In genomic region chr5:123136361-123137043, GRCm38 (mm10) we compare ENCODE assay signal across 8 mouse cellular contexts. TPM values are rescaled to one million over a fixed set of nuclear protein-coding genes. Genes with fewer than 3 reads are reported as not detected.
DNase-seq lines count a peak whose midpoint lies in the region; ATAC-seq and TF ChIP-seq lines count a peak whose summit lies in the region.

No protein-coding gene starts in this region.

- peak; percentile 83 to 86 for DNase-seq in frontal cortex, adult 2 months (ENCODE audit: extremely low spot score in 1 of 2, low spot score in 1 of 2)
- DNase-seq in embryonic facial prominence, embryonic 11.5 days (ENCODE audit: low spot score): peak; percentile 81
- DNase-seq in kidney, adult 18-20 months: peak; percentile 95
- peak; percentile 92 for DNase-seq in limb, embryonic 14.5 days (ENCODE audit: low spot score)

- H3K4me1 ChIP-seq in embryonic facial prominence, embryonic 11.5 days (ENCODE audit: control insufficient read depth, insufficient read depth, low read length): peaks cover 21% of the 10 kb centered on the region
- H3K4me1 ChIP-seq in limb, embryonic 14.5 days (ENCODE audit: control insufficient read depth, insufficient read depth, low read length): peaks cover 64% of the 10 kb centered on the region
- peaks cover 64% of the 10 kb centered on the region for H3K4me1 ChIP-seq in midbrain, embryonic 15.5 days
- peaks cover 60% of the 10 kb centered on the region for H3K4me1 ChIP-seq in stomach, embryonic 15.5 days

- H3K27me3 ChIP-seq in embryonic facial prominence, embryonic 11.5 days (ENCODE audit: control insufficient read depth, insufficient read depth, low read length): no peaks in the 10 kb centered on the region
- no peaks in the 10 kb centered on the region for H3K27me3 ChIP-seq in limb, embryonic 14.5 days (ENCODE audit: control insufficient read depth, insufficient read depth, low read length)
- H3K27me3 ChIP-seq in midbrain, embryonic 15.5 days (replicated peaks): no peaks in the 10 kb centered on the region
- H3K27me3 ChIP-seq in stomach, embryonic 15.5 days (replicated peaks): no peaks in the 10 kb centered on the region

- WGBS in embryonic facial prominence, embryonic 11.5 days: 0% methylated on average over 13 of the region's 13 CpGs
- WGBS in limb, embryonic 14.5 days: 2% methylated on average over 13 of the region's 13 CpGs
- under 1% methylated on average over 13 of the region's 13 CpGs for WGBS in midbrain, embryonic 15.5 days
- WGBS in stomach, embryonic 15.5 days: under 1% methylated on average over 13 of the region's 13 CpGs

- H3K4me2 ChIP-seq in embryonic facial prominence, embryonic 11.5 days (ENCODE audit: low read depth, low read length): peak overlapping the region; percentile 92
- H3K4me2 ChIP-seq in limb, embryonic 14.5 days (replicated peaks; ENCODE audit: low read depth, low read length, severe bottlenecking): peak overlapping the region; percentile 100
- H3K4me2 ChIP-seq in midbrain, embryonic 15.5 days: peak overlapping the region; percentile 99
- peak overlapping the region; percentile 87 for H3K4me2 ChIP-seq in stomach, embryonic 15.5 days

- peak overlapping the region; percentile 100 for H3K27ac ChIP-seq in embryonic facial prominence, embryonic 11.5 days (replicated peaks; ENCODE audit: low read depth, low read length)
- H3K27ac ChIP-seq in limb, embryonic 14.5 days (replicated peaks; ENCODE audit: low read depth, low read length): peak overlapping the region; percentile 100
- peak overlapping the region; percentile 100 for H3K27ac ChIP-seq in midbrain, embryonic 15.5 days
- H3K27ac ChIP-seq in stomach, embryonic 15.5 days: peak overlapping the region; percentile 100

- no peak for TF ChIP-seq POLR2A in limb, embryonic 14.5 days (IDR thresholded peaks at IDR 0.05; ENCODE audit: borderline replicate concordance, extremely low read depth, insufficient read depth, insufficient read length)

- H3K4me3 ChIP-seq in embryonic facial prominence, embryonic 11.5 days (ENCODE audit: low read depth, low read length): peak overlapping the region; percentile 98
- peak overlapping the region; percentile 93 for H3K4me3 ChIP-seq in limb, embryonic 14.5 days (replicated peaks; ENCODE audit: low read length)
- peak overlapping the region; percentile 94 for H3K4me3 ChIP-seq in midbrain, embryonic 15.5 days
- peak overlapping the region; percentile 60 for H3K4me3 ChIP-seq in stomach, embryonic 15.5 days (replicated peaks)

- H3K9ac ChIP-seq in embryonic facial prominence, embryonic 11.5 days (replicated peaks; ENCODE audit: low read length): peak overlapping the region; percentile 100
- H3K9ac ChIP-seq in limb, embryonic 14.5 days (ENCODE audit: low read depth, low read length, severe bottlenecking): peak overlapping the region; percentile 99
- H3K9ac ChIP-seq in midbrain, embryonic 15.5 days: peak overlapping the region; percentile 98
- peak overlapping the region; percentile 88; the same call in 1 of the 2 replicates for H3K9ac ChIP-seq in stomach, embryonic 15.5 days

- no peaks in the 10 kb centered on the region for H3K36me3 ChIP-seq in embryonic facial prominence, embryonic 11.5 days (replicated peaks; ENCODE audit: control insufficient read depth, insufficient read depth, low read depth, low read length)
- peaks cover 31% of the 10 kb centered on the region for H3K36me3 ChIP-seq in limb, embryonic 14.5 days (ENCODE audit: control insufficient read depth, insufficient read depth, low read length)
- no peaks in the 10 kb centered on the region for H3K36me3 ChIP-seq in midbrain, embryonic 15.5 days (replicated peaks)
- H3K36me3 ChIP-seq in stomach, embryonic 15.5 days: no peaks in the 10 kb centered on the region

- ATAC-seq in frontal cortex, adult (ENCODE audit: low TSS enrichment): no peak
- ATAC-seq in embryonic facial prominence, embryonic 11.5 days (replicated peaks; ENCODE audit: insufficient number of reproducible peaks, low FRiP score, low TSS enrichment, low read depth): no peak
- ATAC-seq in granulocyte monocyte progenitor cell, adult 5-6 weeks (replicated peaks; ENCODE audit: poor library complexity, severe bottlenecking): peak; percentile 18
- ATAC-seq in limb, embryonic 14.5 days (ENCODE audit: low FRiP score, low read depth): peak; percentile 10; the same call in 1 of the 2 replicates
- ATAC-seq in midbrain, embryonic 15.5 days (replicated peaks): peak; percentile 15; the same call in 1 of the 2 replicates
- ATAC-seq in stomach, embryonic 15.5 days (ENCODE audit: insufficient read depth, low FRiP score, low read depth): peak; percentile 69

- H3K9me3 ChIP-seq in embryonic facial prominence, embryonic 11.5 days (replicated peaks; ENCODE audit: control insufficient read depth, low read length): no peaks in the 10 kb centered on the region
- no peaks in the 10 kb centered on the region for H3K9me3 ChIP-seq in limb, embryonic 14.5 days (ENCODE audit: control insufficient read depth, low read length)
- H3K9me3 ChIP-seq in midbrain, embryonic 15.5 days: no peaks in the 10 kb centered on the region
- H3K9me3 ChIP-seq in stomach, embryonic 15.5 days: no peaks in the 10 kb centered on the region

RNA-seq across cellular contexts. Expression of gene Rhof, which starts 4.0 kb away (rescaled TPM):
- 37.7 and 43.4 TPM in 2 replicates for polyA plus RNA-seq in frontal cortex, adult 2 months (2012; rRNA removed)
- 1.6 and 2.0 TPM in 2 replicates for polyA plus RNA-seq in embryonic facial prominence, embryonic 11.5 days (2014; fragmentation: Nextera tagmentation; extraction: Ambion mirVana)
- total RNA-seq in granulocyte monocyte progenitor cell, adult 5-6 weeks (2014; fragmentation: Nextera tagmentation): 1.5 TPM in 1 of 2 replicates, not detected in the other
- 0.26 and 1.6 TPM in 2 replicates for total RNA-seq in granulocyte monocyte progenitor cell, adult 5-6 weeks (2017)
- polyA plus RNA-seq in limb, embryonic 14.5 days (2012; rRNA removed): 5.8 and 6.6 TPM in 2 replicates
- polyA plus RNA-seq in limb, embryonic 14.5 days (2014; fragmentation: Nextera tagmentation; extraction: Ambion mirVana): 3.9 and 4.9 TPM in 2 replicates
- polyA plus RNA-seq in midbrain, embryonic 15.5 days (2015; fragmentation: Nextera tagmentation; extraction: Ambion mirVana): 12.2 and 13.4 TPM in 2 replicates
- polyA plus RNA-seq in stomach, embryonic 15.5 days (2015; fragmentation: Nextera tagmentation; extraction: Ambion mirVana): 1.9 and 2.3 TPM in 2 replicates

RNA-seq across cellular contexts. Expression of gene Setd1b, which starts 5.5 kb away (rescaled TPM):
- polyA plus RNA-seq in frontal cortex, adult 2 months (2012; rRNA removed): 12.7 and 13.1 TPM in 2 replicates
- 9.6 and 9.8 TPM in 2 replicates for polyA plus RNA-seq in embryonic facial prominence, embryonic 11.5 days (2014; fragmentation: Nextera tagmentation; extraction: Ambion mirVana)
- 29.5 and 37.5 TPM in 2 replicates for total RNA-seq in granulocyte monocyte progenitor cell, adult 5-6 weeks (2014; fragmentation: Nextera tagmentation)
- 1.2 TPM in 2 replicates for total RNA-seq in granulocyte monocyte progenitor cell, adult 5-6 weeks (2017)
- 15.0 and 17.5 TPM in 2 replicates for polyA plus RNA-seq in limb, embryonic 14.5 days (2012; rRNA removed)
- polyA plus RNA-seq in limb, embryonic 14.5 days (2014; fragmentation: Nextera tagmentation; extraction: Ambion mirVana): 11.7 and 13.2 TPM in 2 replicates
- 12.2 TPM in 2 replicates for polyA plus RNA-seq in midbrain, embryonic 15.5 days (2015; fragmentation: Nextera tagmentation; extraction: Ambion mirVana)
- 9.4 and 9.6 TPM in 2 replicates for polyA plus RNA-seq in stomach, embryonic 15.5 days (2015; fragmentation: Nextera tagmentation; extraction: Ambion mirVana)

RNA-seq across cellular contexts. Expression of gene Psmd9, which starts 32.7 kb away (rescaled TPM):
- 26.3 and 30.2 TPM in 2 replicates for polyA plus RNA-seq in frontal cortex, adult 2 months (2012; rRNA removed)
- polyA plus RNA-seq in embryonic facial prominence, embryonic 11.5 days (2014; fragmentation: Nextera tagmentation; extraction: Ambion mirVana): 74.0 and 75.3 TPM in 2 replicates
- 26.5 and 45.9 TPM in 2 replicates for total RNA-seq in granulocyte monocyte progenitor cell, adult 5-6 weeks (2014; fragmentation: Nextera tagmentation)
- 15.5 and 25.2 TPM in 2 replicates for total RNA-seq in granulocyte monocyte progenitor cell, adult 5-6 weeks (2017)
- polyA plus RNA-seq in limb, embryonic 14.5 days (2012; rRNA removed): 44.0 and 47.0 TPM in 2 replicates
- polyA plus RNA-seq in limb, embryonic 14.5 days (2014; fragmentation: Nextera tagmentation; extraction: Ambion mirVana): 61.1 and 65.1 TPM in 2 replicates
- 71.5 and 73.4 TPM in 2 replicates for polyA plus RNA-seq in midbrain, embryonic 15.5 days (2015; fragmentation: Nextera tagmentation; extraction: Ambion mirVana)
- 67.6 and 76.0 TPM in 2 replicates for polyA plus RNA-seq in stomach, embryonic 15.5 days (2015; fragmentation: Nextera tagmentation; extraction: Ambion mirVana)

RNA-seq across cellular contexts. Expression of gene Hpd, which starts 46.0 kb away (rescaled TPM):
- not detected in 2 replicates for polyA plus RNA-seq in frontal cortex, adult 2 months (2012; rRNA removed)
- not detected in 2 replicates for polyA plus RNA-seq in embryonic facial prominence, embryonic 11.5 days (2014; fragmentation: Nextera tagmentation; extraction: Ambion mirVana)
- not detected in 2 replicates for total RNA-seq in granulocyte monocyte progenitor cell, adult 5-6 weeks (2014; fragmentation: Nextera tagmentation)
- not detected in 2 replicates for total RNA-seq in granulocyte monocyte progenitor cell, adult 5-6 weeks (2017)
- polyA plus RNA-seq in limb, embryonic 14.5 days (2012; rRNA removed): not detected in 2 replicates
- polyA plus RNA-seq in limb, embryonic 14.5 days (2014; fragmentation: Nextera tagmentation; extraction: Ambion mirVana): not detected in 2 replicates
- not detected in 2 replicates for polyA plus RNA-seq in midbrain, embryonic 15.5 days (2015; fragmentation: Nextera tagmentation; extraction: Ambion mirVana)
- 2.2 and 5.3 TPM in 2 replicates for polyA plus RNA-seq in stomach, embryonic 15.5 days (2015; fragmentation: Nextera tagmentation; extraction: Ambion mirVana)

Comparison
In these comparisons a context has a peak if more than half of its experiments do, and no peak if none do; other contexts are left out.
1. ATAC-seq: peak in granulocyte monocyte progenitor cell, adult 5-6 weeks (single experiment), limb, embryonic 14.5 days (single experiment), midbrain, embryonic 15.5 days (single experiment) and stomach, embryonic 15.5 days (single experiment); none in frontal cortex, adult (single experiment) and embryonic facial prominence, embryonic 11.5 days (single experiment).
2. Peak in every context shown above with its lines, with median percentiles within 50 percentile points of each other: DNase-seq, H3K27ac ChIP-seq, H3K4me2 ChIP-seq, H3K4me3 ChIP-seq and H3K9ac ChIP-seq.